Mouse (Mus musculus) mature B cell (primary cell): ENCODE results near the gene Gm20917.
"Not testable (repeated sequence)": the region's sequence is repeated elsewhere in the genome, so short reads cannot be mapped to it uniquely, and the experiment has no call there.

Source experiments
- in situ Hi-C: fragments of 300-500 bp; cut with MboI; formaldehyde crosslinking; loops from 2 replicates; pipeline ENCODE4 v1.14.3; 2019

Gm20917 gene

GRCm38 (mm10) chrY:79151022-79151421 lies at the start of gene Gm20917:
Gene Gm20917, minus strand, starts transcription at chrY:79151122.
- in situ Hi-C loops, result not testable (repeated sequence)
